9 mouse cellular contexts compared by ENCODE assay signal in the genomic region with DNA sequence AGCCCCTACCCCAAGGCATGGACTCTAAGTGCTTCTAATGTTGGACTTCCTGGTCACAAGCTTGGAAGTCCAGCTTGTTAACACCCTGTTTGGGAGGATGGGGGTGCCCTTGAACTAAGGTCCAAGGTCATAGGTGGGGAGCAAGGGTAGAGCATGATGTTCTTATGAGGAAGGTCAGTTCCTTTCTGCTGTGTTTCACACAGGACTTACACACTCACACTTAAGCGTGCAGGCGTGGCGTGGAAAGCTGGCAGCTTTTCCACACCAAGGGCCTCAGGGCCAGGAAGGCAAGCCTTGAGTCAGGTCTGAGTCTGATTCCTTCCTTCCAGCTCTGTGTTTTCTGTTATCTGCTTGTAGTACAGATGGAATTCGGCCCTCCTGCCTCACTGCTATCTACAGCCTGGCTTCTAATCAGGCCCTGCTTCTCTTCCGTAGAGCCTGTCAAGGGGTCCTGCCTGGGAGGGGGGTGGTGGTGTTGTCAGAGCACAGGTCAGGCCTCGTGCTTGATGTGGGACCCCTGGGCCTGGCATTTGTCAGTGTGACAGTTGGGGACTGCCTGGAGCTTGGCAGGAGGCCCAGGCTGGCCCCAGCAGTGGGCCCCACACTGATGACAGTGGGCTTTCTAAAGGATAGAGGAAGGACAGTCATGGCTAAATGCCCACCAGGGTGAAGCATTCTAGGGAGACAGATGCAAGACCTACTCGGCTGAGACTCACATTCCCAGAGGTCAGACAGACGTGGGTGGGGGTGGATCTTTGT. TPM values are rescaled to one million over a fixed set of nuclear protein-coding genes. Genes with fewer than 3 reads are reported as not detected.
DNase-seq lines count a peak whose midpoint lies in the region; ATAC-seq and TF ChIP-seq lines count a peak whose summit lies in the region.
"Had no signal": no experiment of that assay in that cellular context is flagged by ENCODE, and none has a peak within 500 bp of the region (broad histone marks: within the 10 kb centered on the region; RNA-seq: fewer than 3 reads in every experiment).

No protein-coding gene starts in this region.

- peak overlapping the region; percentile 29 for H3K4me3 ChIP-seq in gastrocnemius, adult 2 months
- H3K4me3 ChIP-seq in midbrain, embryonic 14.5 days (replicated peaks; ENCODE audit: low read depth, low read length), result no peak overlapping the region
- H3K4me3 ChIP-seq in midbrain, embryonic 15.5 days, result no peak overlapping the region
- peak overlapping the region; percentile 14; the same call in 1 of the 2 replicates for H3K4me3 ChIP-seq in limb, embryonic 14.5 days (replicated peaks; ENCODE audit: low read length)

- no peak for TF ChIP-seq CTCF in gastrocnemius, adult 2 months (IDR thresholded peaks at IDR 0.05)

- no peak for TF ChIP-seq POLR2A in limb, embryonic 14.5 days (IDR thresholded peaks at IDR 0.05; ENCODE audit: borderline replicate concordance, extremely low read depth, insufficient read depth, insufficient read length)

- H3K9me3 ChIP-seq in midbrain, embryonic 14.5 days (ENCODE audit: control insufficient read depth, low read length), result no peaks in the 10 kb centered on the region
- no peaks in the 10 kb centered on the region for H3K9me3 ChIP-seq in midbrain, embryonic 15.5 days
- no peaks in the 10 kb centered on the region for H3K9me3 ChIP-seq in limb, embryonic 14.5 days (ENCODE audit: control insufficient read depth, low read length)

- DNase-seq in gastrocnemius, adult 2 months, result peak; percentile 16
- DNase-seq in gastrocnemius, postnatal 4 days (ENCODE audit: low spot score in 2 of 2), result no peak
- DNase-seq in midbrain, embryonic 14.5 days, result peak; percentile 21
- DNase-seq in limb, embryonic 14.5 days (ENCODE audit: low spot score), result peak; percentile 53
- peak; percentile 62 for DNase-seq in testis, postnatal 10 days (ENCODE audit: low spot score)
- no peak for DNase-seq in B cell, adult 2 months
- DNase-seq: adrenal gland, adult 8-10 months had no signal

- no peaks in the 10 kb centered on the region for H3K36me3 ChIP-seq in midbrain, embryonic 14.5 days (ENCODE audit: control insufficient read depth, insufficient read depth, low read length)
- no peaks in the 10 kb centered on the region for H3K36me3 ChIP-seq in midbrain, embryonic 15.5 days (replicated peaks)
- H3K36me3 ChIP-seq in limb, embryonic 14.5 days (ENCODE audit: control insufficient read depth, insufficient read depth, low read length), result no peaks in the 10 kb centered on the region

- H3K9ac ChIP-seq in midbrain, embryonic 14.5 days (replicated peaks; ENCODE audit: low read length), result no peak overlapping the region
- H3K9ac ChIP-seq in midbrain, embryonic 15.5 days, result no peak overlapping the region
- H3K9ac ChIP-seq in limb, embryonic 14.5 days (ENCODE audit: low read depth, low read length, severe bottlenecking), result no peak overlapping the region; the same call in 1 of the 2 replicates

- peaks cover 6% of the 10 kb centered on the region for H3K4me1 ChIP-seq in midbrain, embryonic 14.5 days (ENCODE audit: control insufficient read depth, insufficient read depth, low read length)
- H3K4me1 ChIP-seq in midbrain, embryonic 15.5 days, result peaks cover 7% of the 10 kb centered on the region
- H3K4me1 ChIP-seq in limb, embryonic 14.5 days (ENCODE audit: control insufficient read depth, insufficient read depth, low read length), result peaks cover 22% of the 10 kb centered on the region

- intact Hi-C loops in gastrocnemius, adult 2 months (cut with DNase I), result no loop called here

- no peak; the same call in 1 of the 2 replicates for ATAC-seq in midbrain, embryonic 14.5 days (ENCODE audit: low FRiP score, low TSS enrichment)
- ATAC-seq in midbrain, embryonic 15.5 days (replicated peaks), result no peak; the same call in 1 of the 2 replicates
- peak; percentile 60 for ATAC-seq in limb, embryonic 14.5 days (ENCODE audit: low FRiP score, low read depth)
- ATAC-seq in frontal cortex, adult (ENCODE audit: low TSS enrichment), result no peak

- H3K27ac ChIP-seq in gastrocnemius, adult 2 months, result peak overlapping the region; percentile 16; the same call in 1 of the 2 replicates
- H3K27ac ChIP-seq in midbrain, embryonic 14.5 days (replicated peaks; ENCODE audit: low read depth, low read length), result no peak overlapping the region
- H3K27ac ChIP-seq in midbrain, embryonic 15.5 days, result no peak overlapping the region
- no peak overlapping the region for H3K27ac ChIP-seq in limb, embryonic 14.5 days (replicated peaks; ENCODE audit: low read depth, low read length)

- WGBS in midbrain, embryonic 14.5 days, result 50% methylated on average over 8 of the region's 8 CpGs
- 46% methylated on average over 8 of the region's 8 CpGs for WGBS in midbrain, embryonic 15.5 days
- WGBS in limb, embryonic 14.5 days, result 44% methylated on average over 8 of the region's 8 CpGs

- no peaks in the 10 kb centered on the region for H3K27me3 ChIP-seq in midbrain, embryonic 14.5 days (ENCODE audit: control insufficient read depth, insufficient read depth, low read length)
- 0 out of 2 replicates have a peak, but pooled peaks cover 2% of the 10 kb centered on the region for H3K27me3 ChIP-seq in midbrain, embryonic 15.5 days (replicated peaks)
- H3K27me3 ChIP-seq in limb, embryonic 14.5 days (ENCODE audit: control insufficient read depth, insufficient read depth, low read length), result no peaks in the 10 kb centered on the region

- H3K4me2 ChIP-seq in midbrain, embryonic 14.5 days (ENCODE audit: low read length), result no peak overlapping the region
- no peak overlapping the region for H3K4me2 ChIP-seq in midbrain, embryonic 15.5 days
- no peak overlapping the region for H3K4me2 ChIP-seq in limb, embryonic 14.5 days (replicated peaks; ENCODE audit: low read depth, low read length, severe bottlenecking)

RNA-seq across cellular contexts. Expression of a gene that starts 18.0 kb away (rescaled TPM):
- total RNA-seq in gastrocnemius, adult 2 months (2021), result not detected
- under 1 TPM; 0.39 to 0.44 TPM for total RNA-seq in gastrocnemius, postnatal 4 days (2021)
- 0.58 and 1.0 TPM in 2 replicates for polyA plus RNA-seq in midbrain, embryonic 14.5 days (2014; fragmentation: Nextera tagmentation; extraction: Ambion mirVana)
- polyA plus RNA-seq in midbrain, embryonic 15.5 days (2015; fragmentation: Nextera tagmentation; extraction: Ambion mirVana), result 0.69 and 1.4 TPM in 2 replicates
- 10.9 and 12.2 TPM in 2 replicates for polyA plus RNA-seq in limb, embryonic 14.5 days (2012; rRNA removed)
- 20.9 and 25.9 TPM in 2 replicates for polyA plus RNA-seq in limb, embryonic 14.5 days (2014; fragmentation: Nextera tagmentation; extraction: Ambion mirVana)

RNA-seq across cellular contexts. Expression of a gene that starts 21.1 kb away (rescaled TPM):
- 100 to 1,000 TPM; 184 to 604 TPM for total RNA-seq in gastrocnemius, adult 2 months (2021)
- total RNA-seq in gastrocnemius, postnatal 4 days (2021), result 100 to 1,000 TPM; 298 to 331 TPM
- 0.43 TPM in 1 of 2 replicates, not detected in the other for polyA plus RNA-seq in midbrain, embryonic 14.5 days (2014; fragmentation: Nextera tagmentation; extraction: Ambion mirVana)
- polyA plus RNA-seq in midbrain, embryonic 15.5 days (2015; fragmentation: Nextera tagmentation; extraction: Ambion mirVana), result 0.56 and 1.9 TPM in 2 replicates
- polyA plus RNA-seq in limb, embryonic 14.5 days (2012; rRNA removed), result 349 and 357 TPM in 2 replicates
- polyA plus RNA-seq in limb, embryonic 14.5 days (2014; fragmentation: Nextera tagmentation; extraction: Ambion mirVana), result 300 and 419 TPM in 2 replicates

RNA-seq across cellular contexts. Expression of a gene that starts 34.5 kb away (rescaled TPM):
- total RNA-seq in gastrocnemius, adult 2 months (2021), result 100 to 1,000 TPM in 1 of 2 experiments, 10 to 100 TPM in 1; 78.0 to 140 TPM
- total RNA-seq in gastrocnemius, postnatal 4 days (2021), result 10 to 100 TPM; 30.6 to 38.0 TPM
- polyA plus RNA-seq in midbrain, embryonic 14.5 days (2014; fragmentation: Nextera tagmentation; extraction: Ambion mirVana), result 20.7 and 25.1 TPM in 2 replicates
- polyA plus RNA-seq in midbrain, embryonic 15.5 days (2015; fragmentation: Nextera tagmentation; extraction: Ambion mirVana), result 27.6 and 31.4 TPM in 2 replicates
- 60.6 and 69.1 TPM in 2 replicates for polyA plus RNA-seq in limb, embryonic 14.5 days (2012; rRNA removed)
- 85.1 and 87.4 TPM in 2 replicates for polyA plus RNA-seq in limb, embryonic 14.5 days (2014; fragmentation: Nextera tagmentation; extraction: Ambion mirVana)

RNA-seq across cellular contexts. Expression of a gene that starts 35.8 kb away (rescaled TPM):
- total RNA-seq in gastrocnemius, adult 2 months (2021), result 1 to 10 TPM in 1 of 2 experiments, under 1 TPM in 1; 0.77 to 3.3 TPM
- 100 to 1,000 TPM; 160 to 174 TPM for total RNA-seq in gastrocnemius, postnatal 4 days (2021)
- polyA plus RNA-seq in midbrain, embryonic 14.5 days (2014; fragmentation: Nextera tagmentation; extraction: Ambion mirVana), result 0.34 TPM in 1 of 2 replicates, not detected in the other
- 0.71 and 13.1 TPM in 2 replicates for polyA plus RNA-seq in midbrain, embryonic 15.5 days (2015; fragmentation: Nextera tagmentation; extraction: Ambion mirVana)
- polyA plus RNA-seq in limb, embryonic 14.5 days (2012; rRNA removed), result 44.5 and 108 TPM in 2 replicates
- 78.3 and 104 TPM in 2 replicates for polyA plus RNA-seq in limb, embryonic 14.5 days (2014; fragmentation: Nextera tagmentation; extraction: Ambion mirVana)

Comparison
In these comparisons a context has a peak if more than half of its experiments do, and no peak if none do; other contexts are left out.
1. DNase-seq: peak in gastrocnemius, adult 2 months (single experiment), midbrain, embryonic 14.5 days (single experiment), limb, embryonic 14.5 days (single experiment) and testis, postnatal 10 days (single experiment); none in gastrocnemius, postnatal 4 days (0 of 2) and B cell, adult 2 months (0 of 2).
2. H3K4me3 ChIP-seq: peak in gastrocnemius, adult 2 months (single experiment) and limb, embryonic 14.5 days (single experiment); none in midbrain, embryonic 14.5 days (single experiment) and midbrain, embryonic 15.5 days (single experiment).
3. RNA of a gene that starts 21.1 kb away (polyA plus RNA-seq): 300 to 419 TPM in limb, embryonic 14.5 days; 0.56 to 1.9 TPM in midbrain, embryonic 15.5 days and 0.43 TPM in midbrain, embryonic 14.5 days; every median in the first group is over 100 times any median in the second.